Mouse (Mus musculus): Measurements from ENCODE around the gene Yrdc. TPM values are rescaled to one million over a fixed set of nuclear protein-coding genes. Genes with fewer than 3 reads are reported as not detected.

Yrdc gene
- polyA plus RNA-seq, 1 experiment from 2014 or later: 42.6 TPM

DNA sequence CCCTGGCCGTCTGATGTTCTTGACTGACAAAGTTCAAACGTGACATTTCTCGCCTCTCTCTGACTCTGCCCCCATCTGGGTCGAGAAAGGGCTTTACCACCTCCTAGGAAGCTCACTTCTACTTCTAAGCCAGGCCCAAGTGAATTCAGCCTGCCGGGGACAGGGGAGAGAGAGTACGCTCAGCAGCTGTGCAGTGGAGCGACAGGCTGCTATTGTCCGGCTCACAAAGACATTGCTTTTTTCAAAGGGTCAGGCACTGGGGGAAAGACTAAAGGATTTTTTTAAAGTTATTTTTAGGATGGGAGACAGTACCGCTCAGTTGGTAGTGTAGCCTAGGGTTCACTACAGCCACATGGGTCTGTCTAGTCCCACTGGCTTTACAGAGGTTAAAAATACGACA lies 47.9 kb downstream of the Yrdc start:
- H3K4me1 ChIP-seq (ENCODE audit: control insufficient read depth, insufficient read depth, low read depth, low read length): peaks cover 10% of the 10 kb centered on the region
- WGBS: 24% methylated on average over 10 of the region's 10 CpGs
- no peak overlapping the region for H3K9ac ChIP-seq (ENCODE audit: low read depth, low read length)
- H3K36me3 ChIP-seq (ENCODE audit: control insufficient read depth, insufficient read depth, low read length): no peaks in the 10 kb centered on the region
- ATAC-seq: no peak
- H3K4me2 ChIP-seq (ENCODE audit: low read length): no peak overlapping the region
- peaks cover 13% of the 10 kb centered on the region; the same call in 1 of the 2 replicates for H3K27me3 ChIP-seq (replicated peaks; ENCODE audit: control insufficient read depth, insufficient read depth, low read length)
- H3K27ac ChIP-seq (ENCODE audit: low read depth, low read length): no peak overlapping the region
- H3K4me3 ChIP-seq (ENCODE audit: low read length): no peak overlapping the region
- no peaks in the 10 kb centered on the region for H3K9me3 ChIP-seq (ENCODE audit: control insufficient read depth, low read length)

DNA sequence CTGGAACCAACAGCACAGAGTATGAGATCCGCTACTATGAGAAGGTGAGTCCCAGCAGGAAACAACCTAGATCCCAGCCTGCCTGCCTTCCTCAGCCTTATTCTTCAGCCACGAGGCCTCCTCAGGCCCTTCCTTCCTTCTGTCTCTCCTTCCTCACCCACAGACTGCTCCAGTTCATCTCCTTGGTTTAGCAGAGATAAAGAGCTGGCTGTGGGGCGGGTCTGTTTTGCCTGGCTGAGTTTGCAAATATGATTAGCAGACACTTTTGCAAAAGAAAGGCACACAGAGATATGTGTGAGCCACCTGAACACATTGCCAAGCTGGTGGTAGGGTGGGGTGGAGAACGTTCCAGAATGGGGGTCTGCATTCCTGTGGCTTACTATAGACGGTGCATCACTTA lies 49.4 kb downstream of the Yrdc start:
- Histone ChIP-seq H3K27ac (ENCODE audit: low read depth, low read length) (no peak overlapping the region), H3K4me2 (ENCODE audit: low read length) (no peak overlapping the region), H3K4me3 (ENCODE audit: low read length) (no peak overlapping the region), H3K9ac (ENCODE audit: low read depth, low read length) (no peak overlapping the region), H3K36me3 (ENCODE audit: control insufficient read depth, insufficient read depth, low read length) (no peaks in the 10 kb centered on the region), H3K4me1 (ENCODE audit: control insufficient read depth, insufficient read depth, low read depth, low read length) (peaks cover 8% of the 10 kb centered on the region), H3K27me3 (replicated peaks; ENCODE audit: control insufficient read depth, insufficient read depth, low read length) (peaks cover 10% of the 10 kb centered on the region; the same call in 1 of the 2 replicates), H3K9me3 (ENCODE audit: control insufficient read depth, low read length) (no peaks in the 10 kb centered on the region)
- no peak for ATAC-seq
- WGBS: 67% methylated on average over 5 of the region's 5 CpGs

Other genes with a start within 250 kb of the Yrdc start
- gene 3100002H09Rik, start 239.9 kb upstream of the Yrdc start, polyA plus RNA-seq (2015; fragmentation: Nextera tagmentation; extraction: Ambion mirVana): 0.36 and 0.49 TPM in 2 replicates
- gene Pou3f1, start 193.9 kb upstream of the Yrdc start, polyA plus RNA-seq (2015; fragmentation: Nextera tagmentation; extraction: Ambion mirVana): 3.0 and 6.7 TPM in 2 replicates
- gene Utp11, start 157.1 kb upstream of the Yrdc start, polyA plus RNA-seq (2015; fragmentation: Nextera tagmentation; extraction: Ambion mirVana): 37.9 TPM in 2 replicates
- gene Fhl3, start 150.0 kb upstream of the Yrdc start, polyA plus RNA-seq (2015; fragmentation: Nextera tagmentation; extraction: Ambion mirVana): 1.5 and 2.1 TPM in 2 replicates
- gene Sf3a3, start 135.9 kb upstream of the Yrdc start, polyA plus RNA-seq (2015; fragmentation: Nextera tagmentation; extraction: Ambion mirVana): 86.1 and 93.2 TPM in 2 replicates
- 18.4 and 23.7 TPM in 2 replicates for gene Inpp5b, start 108.8 kb upstream of the Yrdc start, polyA plus RNA-seq (2015; fragmentation: Nextera tagmentation; extraction: Ambion mirVana)
- gene Mtf1, start 48.6 kb upstream of the Yrdc start, polyA plus RNA-seq (2015; fragmentation: Nextera tagmentation; extraction: Ambion mirVana): 11.5 and 14.0 TPM in 2 replicates
- gene 1110065P20Rik, start 517 bp downstream of the Yrdc start, polyA plus RNA-seq (2015; fragmentation: Nextera tagmentation; extraction: Ambion mirVana): 92.7 and 102 TPM in 2 replicates
- gene Maneal, start 11.5 kb downstream of the Yrdc start, polyA plus RNA-seq (2015; fragmentation: Nextera tagmentation; extraction: Ambion mirVana): 10.5 and 10.6 TPM in 2 replicates
- gene Epha10, start 30.2 kb downstream of the Yrdc start, polyA plus RNA-seq (2015; fragmentation: Nextera tagmentation; extraction: Ambion mirVana): 10.9 and 12.3 TPM in 2 replicates
- gene 9930104L06Rik, start 86.4 kb downstream of the Yrdc start, polyA plus RNA-seq (2015; fragmentation: Nextera tagmentation; extraction: Ambion mirVana): 13.2 and 16.5 TPM in 2 replicates
- 32.2 and 37.2 TPM in 2 replicates for gene Cdca8, start 88.6 kb downstream of the Yrdc start, polyA plus RNA-seq (2015; fragmentation: Nextera tagmentation; extraction: Ambion mirVana)
- 1.8 and 2.4 TPM in 2 replicates for gene Rspo1, start 135.8 kb downstream of the Yrdc start, polyA plus RNA-seq (2015; fragmentation: Nextera tagmentation; extraction: Ambion mirVana)
- gene Gnl2, start 165.9 kb downstream of the Yrdc start, polyA plus RNA-seq (2015; fragmentation: Nextera tagmentation; extraction: Ambion mirVana): 85.7 and 88.9 TPM in 2 replicates
- 1.2 and 1.4 TPM in 2 replicates for gene Dnali1, start 215.0 kb downstream of the Yrdc start, polyA plus RNA-seq (2015; fragmentation: Nextera tagmentation; extraction: Ambion mirVana)
- 20.6 and 22.0 TPM in 2 replicates for gene Snip1, start 216.0 kb downstream of the Yrdc start, polyA plus RNA-seq (2015; fragmentation: Nextera tagmentation; extraction: Ambion mirVana)
- gene Meaf6, start 234.5 kb downstream of the Yrdc start, polyA plus RNA-seq (2015; fragmentation: Nextera tagmentation; extraction: Ambion mirVana): 147 and 151 TPM in 2 replicates